Mouse (Mus musculus) lung, embryonic 15.5 days (tissue): ENCODE results near the gene Aire. TPM values are rescaled to one million over a fixed set of nuclear protein-coding genes. Genes with fewer than 3 reads are reported as not detected.
A peak's percentile ranks its signal among the peaks of the same experiment; 100 is the strongest.
"Not testable (repeated sequence)": the region's sequence is repeated elsewhere in the genome, so short reads cannot be mapped to it uniquely, and the experiment has no call there.

Source experiments
- ATAC-seq: fragments of 200-750 bp; cut with Nextera tagmentation; 2 replicates; pipeline ENCODE4 v1.8.0; 2017; ENCODE audit warnings: moderate number of reproducible peaks, borderline replicate concordance; ENCODE audit not compliant: low FRiP score, low TSS enrichment; ENCODE audit errors: extremely low read depth
- H3K27ac ChIP-seq: fragments of 300-500 bp; sonication (generic); 2 replicates; pipeline ENCODE4 v1.5.1; 2015; ENCODE audit warnings: moderate library complexity, mild to moderate bottlenecking, inconsistent platforms
- H3K27me3 ChIP-seq: fragments of 300-500 bp; sonication (generic); 2 replicates; pipeline ENCODE4 v1.6.1; 2015; ENCODE audit warnings: inconsistent platforms
- H3K36me3 ChIP-seq: fragments of 300-500 bp; sonication (generic); 2 replicates; pipeline ENCODE4 v1.6.1; 2015; ENCODE audit warnings: inconsistent platforms
- H3K4me1 ChIP-seq: fragments of 300-500 bp; sonication (generic); 2 replicates; pipeline ENCODE4 v1.6.1; 2015; ENCODE audit warnings: inconsistent platforms
- H3K4me2 ChIP-seq: fragments of 300-500 bp; sonication (generic); 2 replicates; pipeline ENCODE4 v1.6.1; 2015; ENCODE audit warnings: inconsistent platforms, mild to moderate bottlenecking, moderate library complexity
- H3K4me3 ChIP-seq: fragments of 300-500 bp; sonication (generic); 2 replicates; pipeline ENCODE4 v1.5.1; 2015; ENCODE audit warnings: mild to moderate bottlenecking, inconsistent platforms
- H3K9ac ChIP-seq: fragments of 300-500 bp; sonication (generic); 2 replicates; pipeline ENCODE4 v1.6.1; 2015; ENCODE audit warnings: inconsistent platforms
- H3K9me3 ChIP-seq: fragments of 300-500 bp; sonication (generic); 2 replicates; pipeline ENCODE4 v1.6.1; 2016; ENCODE audit warnings: inconsistent platforms
- WGBS: fragments of 180-500 bp; shearing (Covaris S2); methylation state at CpG from one replicate; pipeline ENCODE4 v1.1.7; 2015; 5-methylcytosine and 5-hydroxymethylcytosine counted together
- polyA plus RNA-seq: library from polyadenylated mRNA; unstranded; fragments of >200 nt; fragmentation: Nextera tagmentation; extraction: Ambion mirVana; gene quantifications from 2 replicates; pipeline ENCODE4 v1.2.1, GENCODE M21; 2015

Aire gene
- polyA plus RNA-seq, 1 experiment from 2014 or later, result 2.7 TPM

GRCm38 (mm10) chr10:78018797-78019203, 24.6 kb downstream of the Aire start:
- 0 out of 2 replicates have a peak, but pooled peaks cover 2% of the 10 kb centered on the region for H3K4me1 ChIP-seq
- peak; percentile 59; the same call in 1 of the 2 replicates for ATAC-seq
- peak overlapping the region; percentile 29 for H3K4me3 ChIP-seq
- H3K36me3 ChIP-seq, result no peaks in the 10 kb centered on the region
- H3K27ac ChIP-seq, result no peak overlapping the region
- no peaks in the 10 kb centered on the region for H3K9me3 ChIP-seq
- H3K27me3 ChIP-seq, result no peaks in the 10 kb centered on the region
- H3K9ac ChIP-seq, result no peak overlapping the region
- H3K4me2 ChIP-seq, result peak overlapping the region; percentile 58
- WGBS, result 17% methylated on average over 19 of the region's 19 CpGs

- H3K9me3 ChIP-seq, result no peaks in the 10 kb centered on the region
- H3K36me3 ChIP-seq, result no peaks in the 10 kb centered on the region
- no peak overlapping the region for H3K4me3 ChIP-seq
- ATAC-seq, result no peak
- H3K4me2 ChIP-seq, result no peak overlapping the region
- no peaks in the 10 kb centered on the region for H3K27me3 ChIP-seq
- H3K27ac ChIP-seq, result no peak overlapping the region
- 0 out of 2 replicates have a peak, but pooled peaks cover 2% of the 10 kb centered on the region for H3K4me1 ChIP-seq
- WGBS, result 64% methylated on average over 5 of the region's 5 CpGs
- H3K9ac ChIP-seq, result no peak overlapping the region
Observed at GRCm38 (mm10) chr10:78016366-78016765, 27.0 kb downstream of the Aire start.

DNA sequence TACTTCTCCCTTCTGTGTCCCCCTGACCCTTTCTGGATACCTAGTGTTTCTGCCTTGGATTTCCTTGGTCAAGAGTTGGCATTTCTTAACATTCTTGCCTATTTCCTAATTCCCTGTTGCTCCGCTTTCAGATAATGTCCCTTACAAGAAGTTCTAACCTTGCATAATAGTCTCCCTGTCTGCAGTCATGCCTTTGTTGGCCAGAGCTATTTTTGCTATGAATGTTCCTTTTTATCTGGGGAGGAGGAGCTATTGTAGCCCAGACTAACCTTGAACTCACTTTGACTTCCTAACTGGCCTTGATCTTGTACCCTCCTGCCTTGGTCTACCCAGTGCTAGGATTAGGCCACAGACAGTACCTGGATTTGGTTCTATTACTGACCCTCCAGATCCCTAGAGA, 27.9 kb downstream of the Aire start:
- WGBS, result 91% methylated on average over 1 of the region's 1 CpGs
- no peak overlapping the region for H3K9ac ChIP-seq
- no peaks in the 10 kb centered on the region for H3K27me3 ChIP-seq
- no peak overlapping the region for H3K4me3 ChIP-seq
- H3K27ac ChIP-seq, result no peak overlapping the region
- no peak for ATAC-seq
- H3K4me1 ChIP-seq, result peaks cover 5% of the 10 kb centered on the region
- H3K9me3 ChIP-seq, result no peaks in the 10 kb centered on the region
- no peak overlapping the region for H3K4me2 ChIP-seq
- no peaks in the 10 kb centered on the region for H3K36me3 ChIP-seq

GRCm38 (mm10) chr10:78012661-78013495, 30.5 kb downstream of the Aire start:
- H3K36me3 ChIP-seq, result no peaks in the 10 kb centered on the region
- 89% methylated on average over 18 of the region's 18 CpGs for WGBS
- no peak overlapping the region for H3K27ac ChIP-seq
- no peaks in the 10 kb centered on the region for H3K9me3 ChIP-seq
- no peaks in the 10 kb centered on the region for H3K27me3 ChIP-seq
- H3K4me3 ChIP-seq, result no peak overlapping the region
- no peak overlapping the region for H3K4me2 ChIP-seq
- ATAC-seq, result no peak
- H3K4me1 ChIP-seq, result peaks cover 17% of the 10 kb centered on the region
- H3K9ac ChIP-seq, result no peak overlapping the region

- not testable (repeated sequence) for H3K36me3 ChIP-seq, H3K27ac ChIP-seq, ATAC-seq, H3K9ac ChIP-seq, H3K4me2 ChIP-seq, H3K27me3 ChIP-seq, H3K4me3 ChIP-seq, H3K9me3 ChIP-seq
- 91% methylated on average over 5 of the region's 5 CpGs for WGBS
- peaks cover 32% of the 10 kb centered on the region for H3K4me1 ChIP-seq
Observed at GRCm38 (mm10) chr10:78011116-78011515, 32.3 kb downstream of the Aire start.

GRCm38 (mm10) chr10:78010335-78010734, 33.1 kb downstream of the Aire start:
- no peak for ATAC-seq
- no peaks in the 10 kb centered on the region for H3K36me3 ChIP-seq
- no peaks in the 10 kb centered on the region for H3K27me3 ChIP-seq
- no peaks in the 10 kb centered on the region for H3K9me3 ChIP-seq
- peak overlapping the region; percentile 31 for H3K9ac ChIP-seq
- H3K4me3 ChIP-seq, result peak overlapping the region; percentile 62
- WGBS, result 6% methylated on average over 10 of the region's 10 CpGs
- peak overlapping the region; percentile 55 for H3K27ac ChIP-seq
- H3K4me1 ChIP-seq, result peaks cover 32% of the 10 kb centered on the region
- H3K4me2 ChIP-seq, result peak overlapping the region; percentile 86

- Histone ChIP-seq H3K9ac (peak within 1 kb of the TSS; percentile 64), H3K4me2 (peak within 1 kb of the TSS; percentile 86), H3K9me3 (no peaks in the 10 kb centered on the region), H3K4me1 (peaks cover 32% of the 10 kb centered on the region), H3K36me3 (no peaks in the 10 kb centered on the region), H3K27me3 (no peaks in the 10 kb centered on the region), H3K4me3 (peak within 1 kb of the TSS; percentile 62), H3K27ac (peak within 1 kb of the TSS; percentile 98)
- WGBS, result under 1% methylated on average over 9 of the region's 9 CpGs
- ATAC-seq, result no peak
Observed at GRCm38 (mm10) chr10:78009945-78010293, 33.5 kb downstream of the Aire start, which contains the start of gene Pfkl. Gene Pfkl, minus strand, starts transcription at chr10:78010083.

- peak; percentile 96 for ATAC-seq
- no peaks in the 10 kb centered on the region for H3K36me3 ChIP-seq
- under 1% methylated on average over 59 of the region's 59 CpGs for WGBS
- H3K4me3 ChIP-seq, result peak overlapping the region; percentile 62
- peak overlapping the region; percentile 98 for H3K27ac ChIP-seq
- H3K4me1 ChIP-seq, result peaks cover 32% of the 10 kb centered on the region
- no peaks in the 10 kb centered on the region for H3K9me3 ChIP-seq
- H3K4me2 ChIP-seq, result peak overlapping the region; percentile 86
- peak overlapping the region; percentile 64 for H3K9ac ChIP-seq
- H3K27me3 ChIP-seq, result no peaks in the 10 kb centered on the region
Observed at GRCm38 (mm10) chr10:78009184-78009944, 34.0 kb downstream of the Aire start.

GRCm38 (mm10) chr10:78008169-78008568, 35.2 kb downstream of the Aire start:
- Histone ChIP-seq H3K9me3 (no peaks in the 10 kb centered on the region), H3K4me2 (peak overlapping the region; percentile 86), H3K4me3 (peak overlapping the region; percentile 62), H3K36me3 (peaks cover 4% of the 10 kb centered on the region; the same call in 1 of the 2 replicates), H3K27me3 (no peaks in the 10 kb centered on the region), H3K27ac (peak overlapping the region; percentile 98; the same call in 1 of the 2 replicates), H3K9ac (peak overlapping the region; percentile 64), H3K4me1 (peaks cover 32% of the 10 kb centered on the region)
- no peak for ATAC-seq
- whole genome bisulfite sequencing, result 71% methylated on average over 3 of the region's 3 CpGs

GRCm38 (mm10) chr10:78007203-78007602, 36.2 kb downstream of the Aire start:
- no peaks in the 10 kb centered on the region for H3K9me3 ChIP-seq
- peak overlapping the region; percentile 86; the same call in 1 of the 2 replicates for H3K4me2 ChIP-seq
- no peak overlapping the region for H3K27ac ChIP-seq
- WGBS, result 30% methylated on average over 7 of the region's 7 CpGs
- ATAC-seq, result no peak
- H3K4me3 ChIP-seq, result no peak overlapping the region
- peaks cover 32% of the 10 kb centered on the region for H3K4me1 ChIP-seq
- H3K27me3 ChIP-seq, result no peaks in the 10 kb centered on the region
- peaks cover 11% of the 10 kb centered on the region for H3K36me3 ChIP-seq
- H3K9ac ChIP-seq, result no peak overlapping the region; the same call in 1 of the 2 replicates

DNA sequence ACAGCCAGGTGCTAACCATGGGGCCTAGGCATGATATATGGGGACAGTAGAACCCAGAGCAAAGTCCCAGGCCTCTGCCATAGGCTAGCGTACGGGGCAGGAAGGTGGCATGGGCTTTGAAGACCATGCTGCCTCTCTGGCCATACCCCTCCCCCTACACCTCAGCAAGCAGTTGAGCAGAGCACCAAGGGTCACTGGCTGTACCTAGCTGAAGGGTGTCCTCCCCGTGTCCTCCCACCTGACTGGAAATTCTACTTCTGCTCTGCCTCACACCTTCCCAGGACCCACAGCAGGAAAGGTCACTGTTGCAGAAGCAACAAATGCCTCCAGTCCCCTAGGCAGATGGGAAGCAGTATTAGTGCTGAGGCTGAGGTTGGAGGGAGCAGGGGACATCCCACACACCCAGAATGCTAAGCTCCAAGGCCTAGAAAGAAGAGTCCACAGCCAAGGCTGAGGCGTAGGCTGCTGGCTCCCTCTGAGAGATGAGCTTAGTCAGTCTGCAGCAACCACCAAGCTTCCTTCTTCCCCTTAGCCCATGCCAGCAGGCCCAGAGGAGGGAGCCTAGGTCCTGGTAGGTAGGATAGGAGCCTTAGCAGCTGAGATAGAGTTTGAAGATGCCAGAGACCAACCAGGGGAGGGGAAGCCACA, 37.5 kb downstream of the Aire start:
- no peak overlapping the region for H3K27ac ChIP-seq
- peaks cover 24% of the 10 kb centered on the region for H3K36me3 ChIP-seq
- no peaks in the 10 kb centered on the region for H3K9me3 ChIP-seq
- H3K27me3 ChIP-seq, result no peaks in the 10 kb centered on the region
- no peak for ATAC-seq
- H3K4me1 ChIP-seq, result peaks cover 32% of the 10 kb centered on the region
- 79% methylated on average over 4 of the region's 4 CpGs for WGBS
- H3K4me3 ChIP-seq, result no peak overlapping the region
- H3K4me2 ChIP-seq, result no peak overlapping the region
- H3K9ac ChIP-seq, result no peak overlapping the region
